Mouse (Mus musculus) ES-Bruce4 (cell line): ENCODE data around the gene Klrg2. TPM values are rescaled to one million over a fixed set of nuclear protein-coding genes. Genes with fewer than 3 reads are reported as not detected.

Source experiments
- H3K27ac ChIP-seq: 2 replicates; pipeline ENCODE4 v1.5.1; 2012; ENCODE audit warnings: low read length, inconsistent platforms; ENCODE audit not compliant: insufficient read depth
- H3K27me3 ChIP-seq: 2 replicates; pipeline ENCODE4 v1.6.1; 2012; ENCODE audit warnings: mild to moderate bottlenecking, low read length, inconsistent platforms; ENCODE audit not compliant: control insufficient read depth, poor library complexity, insufficient read depth, severe bottlenecking
- H3K36me3 ChIP-seq: 2 replicates; pipeline ENCODE4 v1.6.1; 2012; ENCODE audit warnings: inconsistent platforms, mild to moderate bottlenecking, low read length, moderate library complexity; ENCODE audit not compliant: control insufficient read depth, poor library complexity, insufficient read depth, severe bottlenecking
- H3K4me1 ChIP-seq: one replicate; pipeline ENCODE4 v1.8.1; 2011; ENCODE audit warnings: low read length; ENCODE audit not compliant: control insufficient read depth, insufficient read depth
- H3K4me3 ChIP-seq: 2 replicates; pipeline ENCODE4 v1.5.1; 2011; ENCODE audit warnings: low read depth, mild to moderate bottlenecking, low read length
- H3K9ac ChIP-seq: 2 replicates; pipeline ENCODE4 v1.6.1; 2012; ENCODE audit warnings: low read depth, mild to moderate bottlenecking, inconsistent platforms; ENCODE audit not compliant: poor library complexity, severe bottlenecking
- H3K9me3 ChIP-seq: replicated peaks from 2 replicates; pipeline ENCODE4 v1.6.1; 2012; ENCODE audit warnings: mild to moderate bottlenecking, low read length, inconsistent platforms; ENCODE audit not compliant: control insufficient read depth, poor library complexity, insufficient read depth, severe bottlenecking
- CTCF ChIP-seq: IDR thresholded peaks from one replicate; pipeline ENCODE4 v1.8.1; 2011; ENCODE audit warnings: low read depth, low read length
- EP300 ChIP-seq: IDR thresholded peaks from 2 replicates; pipeline ENCODE4 v1.6.1; 2011; ENCODE audit warnings: low read depth, low read length; ENCODE audit not compliant: insufficient read depth
- POLR2A ChIP-seq: IDR thresholded peaks from one replicate; pipeline ENCODE4 v1.8.1; 2011; ENCODE audit warnings: low read length; ENCODE audit not compliant: insufficient read depth
- polyA plus RNA-seq: library from polyadenylated mRNA; stranded (reverse); fragments of >200 nt; gene quantifications from 2 replicates; pipeline ENCODE4 v1.2.4, GENCODE M21; 2011; ENCODE audit warnings: low read depth; ENCODE audit not compliant: missing spikeins, insufficient read depth, insufficient read length

The Klrg2 gene
- polyA plus RNA-seq: 1.4 and 2.4 TPM in 2 replicates

DNA sequence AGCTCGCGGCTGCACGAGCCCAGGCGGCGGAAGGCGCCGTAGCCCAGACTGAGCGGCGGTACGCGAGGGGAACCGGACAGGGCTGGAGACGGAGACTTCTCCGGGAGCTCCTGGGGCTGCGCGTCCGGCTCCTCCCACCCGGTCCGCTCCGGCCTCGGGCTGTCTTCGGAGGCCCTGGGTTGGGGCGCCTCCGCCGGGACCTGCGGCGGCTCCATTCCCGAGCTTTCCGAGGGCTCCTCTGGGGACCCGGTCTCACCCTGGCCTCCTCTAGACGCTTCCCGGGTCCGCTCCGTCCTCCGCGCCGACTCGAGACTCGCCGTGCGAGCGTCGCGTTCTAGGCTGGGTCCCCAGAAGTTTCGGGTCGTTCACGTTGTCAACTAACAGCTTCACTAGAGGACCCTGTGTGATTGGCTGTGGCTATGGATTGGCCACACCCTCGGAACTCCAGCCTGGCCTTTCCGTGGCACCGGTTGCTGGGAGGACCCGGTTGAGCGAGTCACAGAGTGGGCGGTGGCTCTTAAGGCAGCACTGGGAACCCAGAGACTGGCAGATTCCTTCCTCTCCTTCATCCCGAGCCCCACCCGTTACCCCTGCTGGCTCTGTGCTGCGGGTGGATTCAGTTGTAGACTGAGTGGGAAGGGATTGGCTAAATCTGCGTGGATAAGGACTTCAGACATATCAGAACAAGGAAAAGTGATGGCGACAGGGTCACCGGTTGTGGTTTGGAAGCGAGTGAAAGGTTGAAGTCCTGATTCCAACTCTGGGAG lies at the start of gene Klrg2:
Klrg2 (minus strand) TSS at position 391 of the 767 bp plus-strand sequence.
- TF ChIP-seq EP300 (no peak), POLR2A (no peak), CTCF (no peak)
- H3K27me3 ChIP-seq: peaks cover 13% of the 10 kb centered on the region

DNA sequence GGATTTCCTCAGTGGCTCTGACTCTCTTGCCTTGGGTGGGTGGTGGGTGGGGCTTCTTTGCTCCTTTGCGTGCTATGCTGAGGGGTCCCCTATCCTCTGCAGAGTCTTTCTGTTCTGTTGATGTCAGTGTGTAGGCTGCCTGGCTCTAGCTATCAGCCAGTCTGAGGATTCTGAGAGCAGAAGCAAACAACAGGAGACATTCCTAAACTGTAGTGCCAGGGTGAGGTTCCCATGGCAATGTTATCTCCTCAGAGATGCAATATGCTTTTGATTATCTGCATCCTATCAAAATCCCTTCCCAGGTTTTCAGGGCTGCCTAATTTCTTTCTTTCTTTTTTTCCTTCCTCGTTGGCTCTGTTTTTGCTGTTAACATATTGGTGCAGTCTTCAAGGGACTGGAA lies 45.5 kb upstream of the Klrg2 start:
- H3K36me3 ChIP-seq: no peaks in the 10 kb centered on the region
- H3K9me3 ChIP-seq: peaks cover 6% of the 10 kb centered on the region; the same call in 1 of the 2 replicates
- no peak for TF ChIP-seq POLR2A
- no peak for TF ChIP-seq CTCF
- no peak for TF ChIP-seq EP300
- no peak overlapping the region for H3K27ac ChIP-seq
- no peaks in the 10 kb centered on the region for H3K27me3 ChIP-seq
- no peak overlapping the region for H3K4me3 ChIP-seq
- no peaks in the 10 kb centered on the region for H3K4me1 ChIP-seq
- H3K9ac ChIP-seq: no peak overlapping the region

More for the DNA sequence above, at the start of gene Klrg2:
- Histone ChIP-seq H3K36me3 (no peaks in the 10 kb centered on the region), H3K4me3 (peak within 1 kb of the TSS; percentile 72), H3K4me1 (no peaks in the 10 kb centered on the region), H3K9ac (peak within 1 kb of the TSS; percentile 67), H3K27ac (no peak within 1 kb of the TSS), H3K9me3 (no peaks in the 10 kb centered on the region)

DNA sequence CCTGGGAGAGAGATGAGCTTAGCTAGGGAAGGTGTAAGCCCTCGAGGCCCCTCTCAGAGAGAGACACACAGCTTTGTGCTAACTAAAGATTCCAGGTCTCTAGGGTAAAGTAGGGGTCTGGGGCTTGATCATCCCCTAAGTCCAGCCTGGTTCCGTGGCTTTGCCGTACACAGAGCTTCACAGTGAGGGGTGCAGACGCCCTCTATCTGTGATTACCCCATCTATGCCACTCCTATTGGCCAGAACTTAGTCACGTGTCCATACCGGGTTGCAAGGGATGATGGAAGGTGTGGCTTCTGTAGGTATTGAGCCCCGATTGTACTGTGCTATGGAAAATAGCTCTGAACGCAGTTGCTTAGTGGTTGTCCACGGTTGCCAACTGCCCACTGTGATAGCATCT lies 40.6 kb upstream of the Klrg2 start:
- no peaks in the 10 kb centered on the region for H3K36me3 ChIP-seq
- TF ChIP-seq POLR2A (no peak), CTCF (peak; percentile 0), EP300 (no peak)
- no peak overlapping the region for H3K27ac ChIP-seq
- H3K4me1 ChIP-seq: no peaks in the 10 kb centered on the region
- H3K27me3 ChIP-seq: no peaks in the 10 kb centered on the region
- no peaks in the 10 kb centered on the region for H3K9me3 ChIP-seq
- no peak overlapping the region for H3K9ac ChIP-seq
- no peak overlapping the region for H3K4me3 ChIP-seq

DNA sequence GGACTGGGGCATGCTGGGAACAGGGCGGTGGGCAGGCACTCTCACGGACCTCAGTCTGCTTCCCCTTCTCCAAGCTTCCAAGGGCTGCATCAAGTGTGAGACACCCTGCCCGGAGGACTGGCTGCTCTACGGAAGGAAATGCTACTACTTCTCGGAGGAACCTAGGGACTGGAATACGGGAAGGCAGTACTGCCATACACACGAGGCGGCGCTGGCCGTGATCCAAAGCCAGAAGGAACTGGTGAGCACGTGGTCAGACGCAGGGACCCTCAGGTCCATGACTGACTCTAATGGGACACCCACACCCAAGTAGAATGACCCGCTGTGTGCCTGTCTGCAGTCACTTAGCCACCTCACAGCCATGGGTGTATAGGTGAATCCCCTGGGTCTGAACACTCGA lies 39.7 kb upstream of the Klrg2 start:
- H3K27ac ChIP-seq: no peak overlapping the region
- H3K4me1 ChIP-seq: no peaks in the 10 kb centered on the region
- H3K27me3 ChIP-seq: no peaks in the 10 kb centered on the region
- no peak for TF ChIP-seq EP300
- TF ChIP-seq CTCF: no peak
- TF ChIP-seq POLR2A: no peak
- peak overlapping the region; percentile 32 for H3K4me3 ChIP-seq
- no peaks in the 10 kb centered on the region for H3K9me3 ChIP-seq
- H3K36me3 ChIP-seq: no peaks in the 10 kb centered on the region
- H3K9ac ChIP-seq: no peak overlapping the region

DNA sequence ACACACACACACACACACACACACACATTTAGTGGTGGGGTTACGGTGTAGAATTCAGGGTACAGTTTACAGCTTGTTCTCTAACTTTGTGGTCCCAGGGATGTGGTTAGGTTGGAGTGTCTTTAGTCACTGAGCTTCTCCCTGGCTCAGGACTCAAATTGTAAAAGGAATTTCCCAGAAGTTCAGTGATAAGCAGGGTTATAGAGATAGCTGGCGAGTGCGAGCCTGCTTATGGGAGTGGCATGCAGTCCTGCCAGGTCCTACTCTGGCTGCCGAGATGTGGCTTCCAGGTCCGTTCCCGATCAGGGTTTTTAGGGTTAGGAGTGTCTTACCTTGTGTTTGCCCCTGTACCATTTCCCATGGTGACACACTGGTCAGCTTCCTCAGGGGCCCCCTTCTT lies 39.2 kb upstream of the Klrg2 start:
- Histone ChIP-seq H3K4me1 (no peaks in the 10 kb centered on the region), H3K36me3 (no peaks in the 10 kb centered on the region), H3K27ac (no peak overlapping the region), H3K27me3 (no peaks in the 10 kb centered on the region), H3K4me3 (no peak overlapping the region), H3K9me3 (no peaks in the 10 kb centered on the region), H3K9ac (no peak overlapping the region)
- TF ChIP-seq EP300 (no peak), CTCF (no peak), POLR2A (no peak)

DNA sequence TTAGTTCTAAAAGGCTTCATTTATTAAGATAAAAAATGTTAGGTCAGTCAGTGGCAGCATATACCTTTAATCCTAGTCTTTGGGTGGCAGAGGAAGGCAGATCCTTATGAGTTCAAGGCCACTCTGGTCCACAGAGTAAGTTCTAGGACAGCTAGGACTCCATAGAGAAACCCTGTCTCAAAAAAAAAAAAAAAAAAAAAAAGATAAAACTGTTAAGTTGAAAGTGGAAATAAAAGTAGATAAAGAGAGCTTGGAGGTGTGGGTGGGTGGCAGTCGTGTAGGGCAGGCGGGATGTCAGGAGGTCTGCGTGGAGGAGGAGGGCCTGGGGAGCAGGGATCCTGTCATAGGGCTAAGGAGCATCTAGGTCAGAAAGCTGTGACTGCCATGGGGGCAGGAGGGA lies 35.0 kb upstream of the Klrg2 start:
- H3K4me3 ChIP-seq: no peak overlapping the region
- no peak for TF ChIP-seq CTCF
- no peaks in the 10 kb centered on the region for H3K9me3 ChIP-seq
- H3K27ac ChIP-seq: no peak overlapping the region
- H3K27me3 ChIP-seq: no peaks in the 10 kb centered on the region
- no peaks in the 10 kb centered on the region for H3K4me1 ChIP-seq
- H3K9ac ChIP-seq: no peak overlapping the region
- H3K36me3 ChIP-seq: no peaks in the 10 kb centered on the region
